Mouse (Mus musculus) C2C12 (cell line): Measurements from ENCODE around the gene Tox2.

Experiments used
- CTCF ChIP-seq: IDR thresholded peaks from one replicate; pipeline ENCODE4 v1.5.1; 2011; ENCODE audit not compliant: control insufficient read depth, insufficient read depth, insufficient read length
- FOSL1 ChIP-seq: IDR thresholded peaks from one replicate; pipeline ENCODE4 v1.8.0; 2011; ENCODE audit warnings: mild to moderate bottlenecking, low read length; ENCODE audit not compliant: poor library complexity, insufficient read depth, severe bottlenecking
- MAX ChIP-seq: IDR thresholded peaks from one replicate; pipeline ENCODE4 v1.6.1; 2011; ENCODE audit warnings: mild to moderate bottlenecking, control low read depth
- MYOD1 ChIP-seq: IDR thresholded peaks from one replicate; pipeline ENCODE4 v1.6.1; 2011; ENCODE audit warnings: low read depth; ENCODE audit not compliant: control insufficient read depth, insufficient read length
- USF1 ChIP-seq: IDR thresholded peaks from one replicate; pipeline ENCODE4 v1.6.1; 2011; ENCODE audit warnings: low read depth, mild to moderate bottlenecking, control low read depth, moderate library complexity

DNA sequence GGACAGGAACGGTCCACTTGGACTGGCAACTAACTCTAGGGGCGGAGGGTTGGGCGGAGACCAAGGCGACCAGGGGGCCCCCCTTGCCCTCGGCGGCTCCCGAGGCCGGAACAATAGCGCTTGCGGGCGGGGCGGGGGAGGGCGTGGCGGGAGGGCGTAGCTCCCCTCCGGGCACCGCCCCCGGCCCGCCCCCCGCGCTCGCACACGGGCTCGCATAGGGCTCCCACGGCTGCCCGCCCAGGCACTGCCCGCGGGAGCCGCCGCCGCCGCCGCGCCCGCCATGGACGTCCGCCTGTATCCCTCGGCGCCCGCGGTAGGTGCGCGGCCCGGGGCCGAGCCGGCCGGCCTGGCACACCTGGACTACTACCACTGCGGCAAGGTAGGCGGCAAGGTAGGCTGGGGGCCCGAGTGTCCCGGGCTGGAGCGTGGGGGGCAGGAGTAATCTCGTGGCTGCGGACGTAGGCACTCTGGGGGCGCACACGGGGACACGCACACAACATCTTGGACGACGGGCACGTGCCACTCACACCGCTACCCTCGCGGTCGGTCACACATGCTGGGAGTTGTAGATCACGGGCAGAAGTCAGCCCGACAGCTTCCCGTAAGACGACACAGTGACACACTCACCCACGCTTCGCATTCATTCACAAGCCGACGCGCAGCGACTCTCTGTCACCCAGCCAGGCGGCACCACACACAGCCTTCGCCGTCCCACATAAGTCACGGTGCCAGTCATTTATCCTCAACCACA lies at the start of gene Tox2:
- TF ChIP-seq USF1 (no peak), MAX (no peak), CTCF (no peak), MYOD1 (no peak), FOSL1 (no peak)
